Mouse (Mus musculus) kidney, adult 2 months (tissue): ENCODE measurements around the gene Scube3.

ENCODE experiments used
- CTCF ChIP-seq: fragments of 200-500 bp; conservative IDR thresholded peaks from 2 replicates; pipeline ENCODE4 v1.5.1; 2011; ENCODE audit warnings: low read depth, mild to moderate bottlenecking, control low read depth, low read length, moderate library complexity, mixed read lengths; ENCODE audit not compliant: insufficient read depth, insufficient read length
- POLR2A ChIP-seq: fragments of 200-500 bp; IDR thresholded peaks from one replicate; pipeline ENCODE4 v1.6.1; 2011; ENCODE audit warnings: low read depth, low read length, control low read depth

DNA sequence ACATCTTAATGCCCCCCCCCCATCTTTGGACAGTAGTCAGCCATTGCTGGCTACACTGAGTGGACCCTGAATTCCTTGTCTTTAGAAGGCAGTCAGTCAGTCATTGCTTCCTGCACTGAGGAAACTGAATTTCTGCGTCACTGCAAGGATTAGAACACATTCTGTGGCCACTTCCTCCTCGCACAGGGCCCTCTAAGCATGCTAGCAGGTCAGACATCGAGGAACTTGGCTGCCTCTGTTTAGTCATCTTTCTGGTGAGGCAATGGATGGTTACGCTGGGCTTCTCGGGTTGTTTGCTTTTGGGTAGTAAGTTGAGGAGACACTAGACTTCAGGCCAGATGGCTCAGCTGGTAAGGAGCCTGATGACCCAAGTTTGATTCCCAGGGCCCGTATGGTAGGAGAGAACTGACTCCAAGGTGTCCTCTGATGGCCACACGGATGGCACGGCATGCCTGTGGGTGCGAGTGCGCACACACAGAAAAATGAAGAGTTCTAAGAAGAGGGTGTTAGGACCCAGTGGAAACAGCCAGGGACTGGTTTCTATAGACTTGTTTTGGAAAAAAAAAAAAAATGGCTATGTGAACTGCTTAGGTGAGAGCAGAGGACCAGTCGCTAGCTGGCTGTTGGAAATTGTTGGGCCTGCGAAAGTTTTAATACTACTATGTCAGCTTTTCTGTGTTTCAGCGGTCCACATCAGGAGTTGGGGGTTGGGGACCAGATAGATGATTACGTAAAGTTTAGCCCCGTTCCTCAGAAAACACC is 39.0 kb downstream of the Scube3 start:
- TF ChIP-seq POLR2A (no peak), CTCF (no peak)
